Mouse (Mus musculus) forebrain, embryonic 10.5 days (tissue): ENCODE results near the gene Rb1. TPM values are rescaled to one million over a fixed set of nuclear protein-coding genes. Genes with fewer than 3 reads are reported as not detected.

Source experiments
- DNase-seq: peaks from one replicate; pipeline ENCODE4 v3.0.0-alpha.2; 2017; ENCODE audit warnings: low spot score; ENCODE audit errors: extremely low spot score
- H3K27ac ChIP-seq: fragments of 300-500 bp; sonication (generic); 2 replicates; pipeline ENCODE4 v1.5.1; 2016; ENCODE audit warnings: mild to moderate bottlenecking
- H3K27me3 ChIP-seq: fragments of 300-500 bp; sonication (generic); 2 replicates; pipeline ENCODE4 v1.6.1; 2016; ENCODE audit warnings: mild to moderate bottlenecking; ENCODE audit not compliant: poor library complexity, severe bottlenecking
- H3K36me3 ChIP-seq: fragments of 300-500 bp; sonication (generic); replicated peaks from 2 replicates; pipeline ENCODE4 v1.6.1; 2016; ENCODE audit warnings: mild to moderate bottlenecking, moderate library complexity
- H3K4me1 ChIP-seq: fragments of 300-500 bp; sonication (generic); 2 replicates; pipeline ENCODE4 v1.6.1; 2016
- H3K4me3 ChIP-seq: fragments of 300-500 bp; sonication (generic); 2 replicates; pipeline ENCODE4 v1.5.1; 2016; ENCODE audit warnings: mild to moderate bottlenecking, moderate library complexity
- H3K9me3 ChIP-seq: fragments of 300-500 bp; sonication (generic); 2 replicates; pipeline ENCODE4 v1.6.1; 2016; ENCODE audit warnings: mild to moderate bottlenecking, moderate library complexity
- WGBS: fragments of 180-500 bp; shearing (Covaris S2); methylation state at CpG from one replicate; pipeline ENCODE4 v1.1.7; 2016; 5-methylcytosine and 5-hydroxymethylcytosine counted together
- polyA plus RNA-seq: library from polyadenylated mRNA; unstranded; fragments of >200 nt; fragmentation: Nextera tagmentation; extraction: Ambion mirVana; gene quantifications from 2 replicates; pipeline ENCODE4 v1.2.1, GENCODE M21; 2016

The Rb1 gene
- polyA plus RNA-seq, 1 experiment from 2014 or later, result 27.7 TPM

DNA sequence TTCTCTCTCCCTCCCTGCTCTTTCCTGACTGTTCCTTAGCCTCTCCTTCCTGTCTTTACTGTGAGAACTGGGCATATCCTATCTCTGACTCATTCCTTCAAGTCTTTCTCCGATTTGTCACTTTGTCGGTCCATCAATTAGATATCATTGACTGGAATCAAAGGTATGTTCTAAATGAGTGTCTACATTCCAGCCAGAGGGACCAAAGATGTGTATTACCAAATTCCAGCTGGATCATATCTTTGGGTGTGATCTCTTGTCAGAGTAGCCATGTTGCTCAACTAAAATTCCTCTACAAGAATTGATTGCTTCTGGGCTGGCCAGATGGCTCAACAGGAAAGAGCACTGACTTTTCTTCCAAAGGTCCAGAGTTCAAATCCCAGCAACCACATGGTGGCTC is 32.0 kb downstream of the Rb1 start:
- H3K4me3 ChIP-seq, result no peak overlapping the region
- H3K36me3 ChIP-seq, result peaks cover 15% of the 10 kb centered on the region
- H3K27ac ChIP-seq, result no peak overlapping the region
- DNase-seq, result no peak
- no peaks in the 10 kb centered on the region for H3K9me3 ChIP-seq
- no peaks in the 10 kb centered on the region for H3K27me3 ChIP-seq
- H3K4me1 ChIP-seq, result no peaks in the 10 kb centered on the region
- WGBS, result 94% methylated on average over 2 of the region's 2 CpGs

GRCm38 (mm10) chr14:73292434-73292833 is 33.2 kb downstream of the Rb1 start:
- peaks cover 14% of the 10 kb centered on the region for H3K36me3 ChIP-seq
- 56% methylated on average over 1 of the region's 1 CpGs for WGBS
- DNase-seq, result no peak

DNA sequence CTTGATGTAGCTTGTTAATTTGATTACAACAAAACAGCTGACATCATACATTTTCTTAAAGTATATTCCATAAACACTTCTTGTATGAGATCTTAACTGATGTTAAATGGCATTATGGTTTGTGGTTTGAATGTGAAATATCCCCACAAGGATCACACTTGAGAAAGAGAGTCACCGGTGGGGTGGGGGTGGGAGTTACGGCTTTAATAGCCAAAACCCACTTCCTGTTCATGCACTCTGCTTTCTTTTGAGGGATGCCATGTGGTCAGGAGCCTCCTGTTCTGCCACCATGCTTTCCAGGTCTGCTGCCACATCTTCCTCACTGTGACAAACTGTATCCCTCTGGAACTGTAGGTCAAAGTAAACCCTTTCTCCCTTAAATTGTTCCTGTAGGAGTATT is 35.7 kb downstream of the Rb1 start:
- WGBS, result 93% methylated on average over 2 of the region's 2 CpGs
- no peaks in the 10 kb centered on the region for H3K4me1 ChIP-seq
- no peaks in the 10 kb centered on the region for H3K9me3 ChIP-seq
- no peak overlapping the region for H3K27ac ChIP-seq
- H3K27me3 ChIP-seq, result no peaks in the 10 kb centered on the region
- no peak overlapping the region for H3K4me3 ChIP-seq
- DNase-seq, result no peak
- peaks cover 14% of the 10 kb centered on the region for H3K36me3 ChIP-seq

More at GRCm38 (mm10) chr14:73292434-73292833, 33.2 kb downstream of the Rb1 start:
- no peaks in the 10 kb centered on the region for H3K4me1 ChIP-seq
- no peaks in the 10 kb centered on the region for H3K27me3 ChIP-seq
- H3K4me3 ChIP-seq, result no peak overlapping the region
- H3K27ac ChIP-seq, result no peak overlapping the region
- no peaks in the 10 kb centered on the region for H3K9me3 ChIP-seq

DNA sequence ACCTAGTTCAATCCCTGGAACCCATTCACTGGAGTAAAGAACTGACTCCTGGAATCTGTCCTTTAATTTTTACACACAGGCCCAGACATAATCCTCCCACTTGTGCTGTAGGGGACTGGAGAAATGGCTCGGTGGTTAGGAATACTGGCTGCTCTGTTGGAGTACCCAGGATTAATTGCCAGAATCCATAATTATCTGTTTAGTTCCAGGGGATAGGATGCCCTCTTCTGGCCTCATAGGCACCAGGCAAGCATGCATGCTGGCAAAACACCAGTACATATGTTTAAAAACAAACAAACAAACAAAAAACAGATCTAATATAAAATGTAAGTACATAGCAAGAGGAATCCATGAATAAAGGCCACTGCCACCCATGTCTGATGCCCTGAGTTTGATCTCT is 44.6 kb downstream of the Rb1 start:
- H3K36me3 ChIP-seq, result peaks cover 9% of the 10 kb centered on the region; the same call in 1 of the 2 replicates
- WGBS, result 19% methylated on average over 1 of the region's 1 CpGs
- no peaks in the 10 kb centered on the region for H3K9me3 ChIP-seq
- DNase-seq, result no peak
- peaks cover 6% of the 10 kb centered on the region for H3K4me1 ChIP-seq
- no peak overlapping the region for H3K4me3 ChIP-seq
- no peak overlapping the region for H3K27ac ChIP-seq
- H3K27me3 ChIP-seq, result no peaks in the 10 kb centered on the region

GRCm38 (mm10) chr14:73279096-73279495 is 46.5 kb downstream of the Rb1 start:
- Histone ChIP-seq H3K27me3 (no peaks in the 10 kb centered on the region), H3K4me3 (no peak overlapping the region), H3K9me3 (no peaks in the 10 kb centered on the region), H3K4me1 (peaks cover 11% of the 10 kb centered on the region), H3K36me3 (peaks cover 12% of the 10 kb centered on the region), H3K27ac (no peak overlapping the region)
- DNase-seq, result no peak
- 90% methylated on average over 6 of the region's 6 CpGs for WGBS

DNA sequence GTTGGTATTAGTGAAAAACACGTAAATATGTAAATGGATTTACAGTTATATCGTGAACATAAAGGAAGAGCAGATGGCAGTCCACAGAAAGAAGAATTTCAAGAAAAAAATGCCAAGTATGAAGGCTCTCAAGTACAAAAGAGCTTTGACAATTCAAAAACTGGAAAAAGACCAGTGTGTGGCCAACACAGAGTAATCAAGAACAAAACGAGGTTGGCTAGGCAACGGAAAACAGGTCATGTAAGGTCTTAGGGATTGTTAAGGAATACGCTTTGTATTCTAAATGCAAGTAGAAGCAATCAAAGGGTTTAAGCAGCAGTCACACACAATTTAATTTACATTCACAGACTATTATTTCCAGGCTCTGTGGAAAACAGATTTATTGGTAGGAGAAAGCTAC is 53.8 kb downstream of the Rb1 start:
- Histone ChIP-seq H3K4me1 (peaks cover 33% of the 10 kb centered on the region), H3K36me3 (peaks cover 21% of the 10 kb centered on the region), H3K27me3 (no peaks in the 10 kb centered on the region), H3K4me3 (no peak overlapping the region), H3K27ac (no peak overlapping the region), H3K9me3 (no peaks in the 10 kb centered on the region)
- no peak for DNase-seq
- 45% methylated on average over 5 of the region's 5 CpGs for WGBS

DNA sequence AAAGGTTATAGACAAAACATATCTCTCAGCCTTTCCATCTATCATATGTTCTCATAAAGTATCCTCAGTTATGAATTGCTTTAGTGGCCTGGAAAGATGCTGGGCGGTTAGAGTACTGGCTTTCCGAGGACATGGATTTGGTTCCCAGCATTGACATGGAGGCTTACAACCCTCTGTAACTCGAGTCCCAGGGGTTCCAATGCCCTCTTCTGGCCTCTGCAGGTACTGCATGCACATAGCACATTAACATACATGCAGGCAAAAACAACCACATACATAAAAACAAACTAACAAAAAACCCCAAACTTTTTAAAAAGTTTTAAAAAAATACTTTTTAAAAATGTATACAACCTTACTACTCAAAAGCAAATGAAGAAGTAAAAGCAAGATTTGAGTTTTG is 59.5 kb downstream of the Rb1 start:
- Histone ChIP-seq H3K4me1 (peaks cover 4% of the 10 kb centered on the region; the same call in 1 of the 2 replicates), H3K4me3 (no peak overlapping the region), H3K36me3 (peaks cover 50% of the 10 kb centered on the region), H3K27me3 (no peaks in the 10 kb centered on the region), H3K27ac (no peak overlapping the region), H3K9me3 (peaks cover 14% of the 10 kb centered on the region)
- WGBS, result 86% methylated on average over 3 of the region's 3 CpGs
- DNase-seq, result no peak

- peaks cover 38% of the 10 kb centered on the region for H3K36me3 ChIP-seq
- no peak for DNase-seq
- no peak overlapping the region for H3K27ac ChIP-seq
- no peak overlapping the region for H3K4me3 ChIP-seq
- 94% methylated on average over 9 of the region's 9 CpGs for WGBS
- peaks cover 14% of the 10 kb centered on the region for H3K9me3 ChIP-seq
- H3K4me1 ChIP-seq, result no peaks in the 10 kb centered on the region
- no peaks in the 10 kb centered on the region for H3K27me3 ChIP-seq
These were observed 63.4 kb downstream of the Rb1 start for GRCm38 (mm10) chr14:73262210-73262609.

DNA sequence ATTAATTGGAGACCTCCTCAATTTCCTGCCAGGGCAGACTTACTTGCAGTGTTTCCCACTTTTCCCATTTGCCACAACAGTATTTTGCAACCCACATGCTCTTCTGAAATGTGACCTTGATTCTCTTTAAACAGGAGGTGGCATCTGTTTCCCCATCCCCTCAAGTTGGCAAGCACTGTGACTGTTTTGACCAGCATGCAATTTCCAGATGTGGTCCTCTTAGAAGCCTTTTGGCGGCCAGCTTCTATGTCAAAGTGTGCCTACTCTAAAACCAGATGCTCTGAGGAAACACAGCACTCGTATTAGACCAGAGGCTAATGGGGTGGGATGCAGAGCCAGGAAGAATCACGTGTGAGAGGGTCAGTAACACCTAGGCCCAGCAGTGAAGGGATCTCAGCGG is 67.4 kb downstream of the Rb1 start:
- H3K27me3 ChIP-seq, result no peaks in the 10 kb centered on the region
- peaks cover 15% of the 10 kb centered on the region for H3K36me3 ChIP-seq
- H3K27ac ChIP-seq, result no peak overlapping the region
- H3K4me3 ChIP-seq, result no peak overlapping the region
- no peaks in the 10 kb centered on the region for H3K9me3 ChIP-seq
- peaks cover 11% of the 10 kb centered on the region for H3K4me1 ChIP-seq
- 75% methylated on average over 4 of the region's 4 CpGs for WGBS
- no peak for DNase-seq

DNA sequence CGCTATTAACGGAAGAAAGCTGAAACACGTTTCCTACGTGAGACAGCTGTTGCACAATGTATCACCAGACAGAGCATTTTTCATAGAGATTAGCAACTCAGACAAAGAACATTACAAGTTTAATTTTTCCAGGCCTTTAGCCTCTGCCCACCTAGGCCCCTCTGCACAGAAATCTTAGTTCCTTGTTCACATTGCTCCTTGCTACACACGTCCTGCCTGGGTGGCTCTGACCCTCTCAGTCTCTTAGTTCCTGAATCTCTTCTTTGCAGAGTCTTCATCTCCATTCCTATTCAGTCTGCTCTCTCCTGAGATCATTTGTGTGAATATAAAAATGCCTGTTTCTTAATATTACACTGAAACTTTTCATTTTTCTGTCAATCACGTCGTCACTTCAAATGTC is 68.3 kb downstream of the Rb1 start:
- H3K4me3 ChIP-seq, result no peak overlapping the region
- no peaks in the 10 kb centered on the region for H3K27me3 ChIP-seq
- H3K27ac ChIP-seq, result no peak overlapping the region
- DNase-seq, result no peak
- H3K9me3 ChIP-seq, result no peaks in the 10 kb centered on the region
- H3K4me1 ChIP-seq, result peaks cover 17% of the 10 kb centered on the region
- H3K36me3 ChIP-seq, result peaks cover 7% of the 10 kb centered on the region
- 84% methylated on average over 7 of the region's 7 CpGs for WGBS

DNA sequence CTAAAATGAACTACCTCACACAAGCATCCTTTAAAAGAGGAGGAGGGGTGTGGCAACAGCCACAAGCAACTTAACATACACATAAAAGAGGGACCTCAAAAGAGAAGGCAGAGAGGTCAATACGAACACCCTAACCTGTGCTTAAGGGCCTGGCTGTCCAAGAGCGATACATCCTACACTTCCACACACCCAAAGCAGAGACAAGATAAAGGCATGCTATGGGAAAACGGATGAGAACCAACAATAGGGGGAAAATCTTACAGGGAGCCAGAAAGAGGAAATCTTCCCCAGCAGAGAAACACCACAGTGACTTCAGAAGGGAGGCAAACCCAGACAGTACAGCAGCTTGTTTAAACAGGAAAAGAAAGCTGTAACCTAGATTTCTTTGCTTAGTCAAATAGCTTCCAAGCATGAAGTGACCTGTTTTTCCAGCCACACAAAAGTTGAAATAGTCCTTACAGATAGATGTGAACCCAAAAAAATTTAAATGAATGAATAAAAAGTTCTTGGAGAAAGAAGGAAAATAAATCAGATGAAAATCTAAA is 70.1 kb downstream of the Rb1 start:
- Histone ChIP-seq H3K4me3 (no peak overlapping the region), H3K27ac (no peak overlapping the region), H3K4me1 (peaks cover 19% of the 10 kb centered on the region), H3K27me3 (no peaks in the 10 kb centered on the region), H3K36me3 (no peaks in the 10 kb centered on the region; the same call in 1 of the 2 replicates), H3K9me3 (no peaks in the 10 kb centered on the region)
- DNase-seq, result no peak
- 71% methylated on average over 3 of the region's 3 CpGs for WGBS

DNA sequence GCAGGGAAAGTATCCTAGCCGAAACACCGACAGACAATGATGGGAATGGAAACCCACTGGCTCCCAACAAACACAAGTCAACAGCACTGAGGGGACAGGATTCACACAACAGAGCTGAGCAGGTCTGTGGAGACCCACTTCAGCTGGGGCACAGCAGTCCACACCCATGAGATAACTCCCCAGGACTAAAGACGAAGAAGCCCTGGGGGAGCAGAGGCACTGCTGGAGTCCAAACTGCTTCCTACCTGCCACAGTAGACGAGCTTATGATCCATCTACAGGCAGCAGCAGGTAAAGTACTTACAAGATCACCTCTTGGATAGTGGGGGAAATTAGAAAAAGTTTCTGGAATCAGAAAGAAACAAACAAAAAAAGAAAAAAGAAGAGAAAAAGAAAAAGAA is 71.2 kb downstream of the Rb1 start:
- DNase-seq, result no peak
- Histone ChIP-seq H3K27ac (no peak overlapping the region), H3K27me3 (no peaks in the 10 kb centered on the region)

GRCm38 (mm10) chr14:73253453-73254251 is 72.0 kb downstream of the Rb1 start:
- Histone ChIP-seq H3K27ac (no peak overlapping the region), H3K9me3 (no peaks in the 10 kb centered on the region), H3K4me3 (no peak overlapping the region), H3K4me1 (peaks cover 19% of the 10 kb centered on the region), H3K36me3 (no peaks in the 10 kb centered on the region; the same call in 1 of the 2 replicates), H3K27me3 (no peaks in the 10 kb centered on the region)
- 53% methylated on average over 6 of the region's 6 CpGs for WGBS
- DNase-seq, result no peak

More for the DNA sequence above, 71.2 kb downstream of the Rb1 start:
- no peak overlapping the region for H3K4me3 ChIP-seq
- 67% methylated on average over 4 of the region's 4 CpGs for WGBS
- H3K4me1 ChIP-seq, result peaks cover 19% of the 10 kb centered on the region
- no peaks in the 10 kb centered on the region for H3K9me3 ChIP-seq
- no peaks in the 10 kb centered on the region; the same call in 1 of the 2 replicates for H3K36me3 ChIP-seq
